Mouse (Mus musculus): Measurements from ENCODE around the gene Kif18b. TPM values are rescaled to one million over a fixed set of nuclear protein-coding genes. Genes with fewer than 3 reads are reported as not detected.
A peak's percentile ranks its signal among the peaks of the same experiment; 100 is the strongest.

The Kif18b gene
- polyA plus RNA-seq, 1 experiment from 2014 or later: 14.0 TPM

- no peak for ATAC-seq
- Histone ChIP-seq H3K9me3 (replicated peaks) (no peaks in the 10 kb centered on the region), H3K27me3 (replicated peaks) (peaks cover 71% of the 10 kb centered on the region), H3K9ac (peak overlapping the region; percentile 92), H3K36me3 (no peaks in the 10 kb centered on the region), H3K4me3 (peak overlapping the region; percentile 65), H3K27ac (peak overlapping the region; percentile 96), H3K4me1 (peaks cover 73% of the 10 kb centered on the region), H3K4me2 (peak overlapping the region; percentile 81)
- WGBS (ENCODE audit: insufficient replicate concordance): 73% methylated on average over 4 of the region's 4 CpGs
Measured at GRCm38 (mm10) chr11:102894716-102895115, 30.2 kb downstream of the Kif18b start.

- Histone ChIP-seq H3K9me3 (replicated peaks) (no peaks in the 10 kb centered on the region), H3K36me3 (no peaks in the 10 kb centered on the region), H3K4me2 (peak overlapping the region; percentile 81), H3K27me3 (replicated peaks) (peaks cover 76% of the 10 kb centered on the region), H3K4me3 (peak overlapping the region; percentile 65), H3K27ac (peak overlapping the region; percentile 96), H3K9ac (peak overlapping the region; percentile 76), H3K4me1 (peaks cover 69% of the 10 kb centered on the region)
- WGBS (ENCODE audit: insufficient replicate concordance): 5% methylated on average over 43 of the region's 43 CpGs
- peak; percentile 74 for ATAC-seq
Measured at GRCm38 (mm10) chr11:102893015-102893651, 31.8 kb downstream of the Kif18b start.

GRCm38 (mm10) chr11:102890096-102890495 is 34.8 kb downstream of the Kif18b start:
- Histone ChIP-seq H3K27ac (no peak overlapping the region), H3K27me3 (replicated peaks) (peaks cover 78% of the 10 kb centered on the region), H3K4me1 (peaks cover 49% of the 10 kb centered on the region), H3K4me2 (no peak overlapping the region), H3K9ac (no peak overlapping the region; the same call in 1 of the 2 replicates), H3K36me3 (no peaks in the 10 kb centered on the region), H3K4me3 (no peak overlapping the region), H3K9me3 (replicated peaks) (no peaks in the 10 kb centered on the region)
- ATAC-seq: no peak
- 65% methylated on average over 5 of the region's 5 CpGs for WGBS (ENCODE audit: insufficient replicate concordance)

- Histone ChIP-seq H3K9me3 (replicated peaks) (no peaks in the 10 kb centered on the region), H3K27me3 (replicated peaks) (peaks cover 78% of the 10 kb centered on the region), H3K36me3 (no peaks in the 10 kb centered on the region), H3K27ac (no peak overlapping the region), H3K4me3 (no peak overlapping the region), H3K4me2 (no peak overlapping the region), H3K4me1 (peaks cover 44% of the 10 kb centered on the region), H3K9ac (no peak overlapping the region)
- WGBS (ENCODE audit: insufficient replicate concordance): 49% methylated on average over 3 of the region's 3 CpGs
- no peak for ATAC-seq
Measured at GRCm38 (mm10) chr11:102888135-102888534, 36.8 kb downstream of the Kif18b start.

- Histone ChIP-seq H3K4me1 (peaks cover 38% of the 10 kb centered on the region), H3K27me3 (replicated peaks) (peaks cover 81% of the 10 kb centered on the region), H3K4me3 (no peak overlapping the region), H3K36me3 (no peaks in the 10 kb centered on the region), H3K27ac (no peak overlapping the region), H3K4me2 (no peak overlapping the region), H3K9ac (no peak overlapping the region), H3K9me3 (replicated peaks) (no peaks in the 10 kb centered on the region)
- WGBS (ENCODE audit: insufficient replicate concordance): 69% methylated on average over 5 of the region's 5 CpGs
- ATAC-seq: no peak
Measured at GRCm38 (mm10) chr11:102887433-102887832, 37.5 kb downstream of the Kif18b start.

GRCm38 (mm10) chr11:102884616-102885219 is 40.2 kb downstream of the Kif18b start, which contains the start of gene Fam187a:
TSS of gene Fam187a (plus strand) at chr11:102885169.
- 54% methylated on average over 10 of the region's 10 CpGs for WGBS (ENCODE audit: insufficient replicate concordance)
- no peak within 1 kb of the TSS; the same call in 1 of the 2 replicates for H3K4me2 ChIP-seq
- H3K9me3 ChIP-seq (replicated peaks): no peaks in the 10 kb centered on the region
- peak within 1 kb of the TSS; percentile 49 for H3K9ac ChIP-seq
- peaks cover 74% of the 10 kb centered on the region for H3K27me3 ChIP-seq (replicated peaks)
- H3K4me3 ChIP-seq: no peak within 1 kb of the TSS
- no peak for ATAC-seq
- H3K36me3 ChIP-seq: no peaks in the 10 kb centered on the region
- peaks cover 37% of the 10 kb centered on the region for H3K4me1 ChIP-seq
- no peak within 1 kb of the TSS for H3K27ac ChIP-seq

GRCm38 (mm10) chr11:102881314-102882198 is 43.4 kb downstream of the Kif18b start:
- H3K27ac ChIP-seq: peak overlapping the region; percentile 83
- H3K27me3 ChIP-seq (replicated peaks): peaks cover 44% of the 10 kb centered on the region
- H3K9ac ChIP-seq: peak overlapping the region; percentile 86
- peak; percentile 51 for ATAC-seq
- 12% methylated on average over 13 of the region's 13 CpGs for WGBS (ENCODE audit: insufficient replicate concordance)
- peak overlapping the region; percentile 84 for H3K4me3 ChIP-seq
- no peaks in the 10 kb centered on the region for H3K9me3 ChIP-seq (replicated peaks)
- H3K4me2 ChIP-seq: peak overlapping the region; percentile 86
- H3K4me1 ChIP-seq: peaks cover 48% of the 10 kb centered on the region
- H3K36me3 ChIP-seq: peaks cover 17% of the 10 kb centered on the region

- H3K4me1 ChIP-seq: peaks cover 48% of the 10 kb centered on the region
Measured at GRCm38 (mm10) chr11:102880585-102881313, 44.2 kb downstream of the Kif18b start, which contains the start of the genes Eftud2 and Ccdc103. TSS of gene Eftud2 (minus strand) at chr11:102880985. TSS of gene Ccdc103 (plus strand) at chr11:102881204.

GRCm38 (mm10) chr11:102879558-102879957 is 45.4 kb downstream of the Kif18b start:
- no peak overlapping the region for H3K27ac ChIP-seq
- peaks cover 37% of the 10 kb centered on the region for H3K36me3 ChIP-seq
- H3K9me3 ChIP-seq (replicated peaks): no peaks in the 10 kb centered on the region
- H3K27me3 ChIP-seq (replicated peaks): peaks cover 24% of the 10 kb centered on the region
- H3K4me2 ChIP-seq: peak overlapping the region; percentile 86
- 88% methylated on average over 2 of the region's 2 CpGs for WGBS (ENCODE audit: insufficient replicate concordance)
- H3K4me3 ChIP-seq: peak overlapping the region; percentile 84
- ATAC-seq: no peak
- peak overlapping the region; percentile 86 for H3K9ac ChIP-seq
- peaks cover 39% of the 10 kb centered on the region for H3K4me1 ChIP-seq

More at GRCm38 (mm10) chr11:102880585-102881313, 44.2 kb downstream of the Kif18b start, which contains the start of the genes Eftud2 and Ccdc103:
- under 1% methylated on average over 62 of the region's 62 CpGs for WGBS (ENCODE audit: insufficient replicate concordance)
- Histone ChIP-seq H3K36me3 (peaks cover 25% of the 10 kb centered on the region), H3K9ac (peak within 1 kb of the TSS; percentile 86), H3K27me3 (replicated peaks) (peaks cover 36% of the 10 kb centered on the region), H3K9me3 (replicated peaks) (no peaks in the 10 kb centered on the region), H3K4me2 (peak within 1 kb of the TSS; percentile 86), H3K4me3 (peak within 1 kb of the TSS; percentile 84), H3K27ac (peak within 1 kb of the TSS; percentile 83)
- ATAC-seq: peak; percentile 90

GRCm38 (mm10) chr11:102874801-102875334 is 50.1 kb downstream of the Kif18b start:
- Histone ChIP-seq H3K27me3 (replicated peaks) (no peaks in the 10 kb centered on the region), H3K4me2 (no peak overlapping the region), H3K27ac (no peak overlapping the region), H3K36me3 (peaks cover 74% of the 10 kb centered on the region), H3K9me3 (replicated peaks) (no peaks in the 10 kb centered on the region), H3K9ac (no peak overlapping the region), H3K4me3 (no peak overlapping the region), H3K4me1 (peaks cover 13% of the 10 kb centered on the region)
- no peak for ATAC-seq
- 86% methylated on average over 7 of the region's 7 CpGs for WGBS (ENCODE audit: insufficient replicate concordance)

GRCm38 (mm10) chr11:102864272-102864671 is 60.7 kb downstream of the Kif18b start:
- H3K4me2 ChIP-seq: no peak overlapping the region
- WGBS (ENCODE audit: insufficient replicate concordance): 58% methylated on average over 4 of the region's 4 CpGs

More at GRCm38 (mm10) chr11:102864272-102864671, 60.7 kb downstream of the Kif18b start:
- Histone ChIP-seq H3K4me1 (no peaks in the 10 kb centered on the region), H3K36me3 (peaks cover 100% of the 10 kb centered on the region), H3K9ac (no peak overlapping the region), H3K27ac (no peak overlapping the region), H3K27me3 (replicated peaks) (no peaks in the 10 kb centered on the region), H3K9me3 (replicated peaks) (no peaks in the 10 kb centered on the region), H3K4me3 (no peak overlapping the region)
- no peak for ATAC-seq
